In genomic region chr19:10979184-10980168, GRCm38 (mm10) we compare ENCODE assay signal across 8 mouse cellular contexts. TPM values are rescaled to one million over a fixed set of nuclear protein-coding genes. Genes with fewer than 3 reads are reported as not detected.
A peak's percentile ranks its signal among the peaks of the same experiment; 100 is the strongest.
DNase-seq lines count a peak whose midpoint lies in the region; ATAC-seq and TF ChIP-seq lines count a peak whose summit lies in the region.

No protein-coding gene starts in this region.

- intact Hi-C loops in gastrocnemius, postnatal 14 days (cut with DNase I; ENCODE audit: low total_unique reads): no loop called here

- peak; percentile 94 for DNase-seq in ZHBTc4 (ENCODE audit: low read depth, low spot score)
- DNase-seq in gastrocnemius, postnatal 14 days: peak; percentile 80
- DNase-seq in induced T-regulatory cell, adult 2 months (ENCODE audit: low read depth): peak; percentile 97
- peak; percentile 53 to 58 for DNase-seq in left cerebral cortex, adult 8-10 months (ENCODE audit: low spot score in 2 of 2)
- DNase-seq in right cerebral cortex, adult 18-20 months: peak; percentile 68
- peak; percentile 49 for DNase-seq in urinary bladder, adult 2 months (ENCODE audit: low spot score)

- no peak overlapping the region for H3K27ac ChIP-seq in cortical plate, adult 2 months (ENCODE audit: insufficient read depth, low read length)

- peak; percentile 95 for ATAC-seq in megakaryocyte, adult 5-6 weeks (ENCODE audit: poor library complexity, severe bottlenecking)

- H3K4me1 ChIP-seq in cortical plate, adult 2 months (ENCODE audit: control insufficient read depth, insufficient read depth, low read length): no peaks in the 10 kb centered on the region

- TF ChIP-seq CTCF in cortical plate, adult 2 months (IDR thresholded peaks at IDR 0.05; ENCODE audit: extremely low read depth, insufficient read depth, low read length): peak; percentile 69

- no peak for TF ChIP-seq POLR2A in cortical plate, adult 2 months (IDR thresholded peaks at IDR 0.05; ENCODE audit: extremely low read depth, insufficient read depth, low read length)

- no peak overlapping the region for H3K4me3 ChIP-seq in cortical plate, adult 2 months (ENCODE audit: insufficient read depth, low read length)

RNA-seq across cellular contexts. Expression of gene Ms4a10, which starts 5.0 kb away (rescaled TPM):
- polyA plus RNA-seq in cortical plate, adult 2 months (2012; rRNA removed): not detected in 2 replicates
- total RNA-seq in gastrocnemius, postnatal 14 days (2021): not detected
- total RNA-seq in left cerebral cortex, adult 8-10 months (2022): not detected
- not detected in 2 replicates for total RNA-seq in megakaryocyte, adult 5-6 weeks (2015)
- total RNA-seq in megakaryocyte, adult 5-6 weeks (2017): not detected in 2 replicates
- polyA plus RNA-seq in urinary bladder, adult 2 months (2012; rRNA removed): 0.06 TPM in 1 of 2 replicates, not detected in the other

RNA-seq across cellular contexts. Expression of gene Ms4a15, which starts 13.6 kb away (rescaled TPM):
- polyA plus RNA-seq in cortical plate, adult 2 months (2012; rRNA removed): not detected in 2 replicates
- total RNA-seq in gastrocnemius, postnatal 14 days (2021): not detected
- 1 to 10 TPM in 1 of 4 experiments, not detected in 3; 1.1 TPM for total RNA-seq in left cerebral cortex, adult 8-10 months (2022)
- not detected in 2 replicates for total RNA-seq in megakaryocyte, adult 5-6 weeks (2015)
- not detected in 2 replicates for total RNA-seq in megakaryocyte, adult 5-6 weeks (2017)
- polyA plus RNA-seq in urinary bladder, adult 2 months (2012; rRNA removed): not detected in 2 replicates

RNA-seq across cellular contexts. Expression of gene Ccdc86, which starts 30.4 kb away (rescaled TPM):
- polyA plus RNA-seq in cortical plate, adult 2 months (2012; rRNA removed): 5.0 and 5.5 TPM in 2 replicates
- 10 to 100 TPM; 17.7 to 25.7 TPM for total RNA-seq in gastrocnemius, postnatal 14 days (2021)
- 1 to 10 TPM; 7.2 to 8.2 (median 7.7) TPM for total RNA-seq in left cerebral cortex, adult 8-10 months (2022)
- total RNA-seq in megakaryocyte, adult 5-6 weeks (2015): 11.1 and 11.3 TPM in 2 replicates
- total RNA-seq in megakaryocyte, adult 5-6 weeks (2017): 10.8 and 16.7 TPM in 2 replicates
- 7.3 and 7.9 TPM in 2 replicates for polyA plus RNA-seq in urinary bladder, adult 2 months (2012; rRNA removed)

RNA-seq across cellular contexts. Expression of gene Ms4a18, which starts 38.4 kb away (rescaled TPM):
- not detected in 2 replicates for polyA plus RNA-seq in cortical plate, adult 2 months (2012; rRNA removed)
- total RNA-seq in gastrocnemius, postnatal 14 days (2021): not detected
- not detected for total RNA-seq in left cerebral cortex, adult 8-10 months (2022)
- total RNA-seq in megakaryocyte, adult 5-6 weeks (2015): not detected in 2 replicates
- not detected in 2 replicates for total RNA-seq in megakaryocyte, adult 5-6 weeks (2017)
- not detected in 2 replicates for polyA plus RNA-seq in urinary bladder, adult 2 months (2012; rRNA removed)

RNA-seq across cellular contexts. Expression of gene Ptgdr2, which starts 42.5 kb away (rescaled TPM):
- 0.11 and 0.21 TPM in 2 replicates for polyA plus RNA-seq in cortical plate, adult 2 months (2012; rRNA removed)
- total RNA-seq in gastrocnemius, postnatal 14 days (2021): under 1 TPM in 1 of 2 experiments, not detected in 1; 0.08 TPM
- total RNA-seq in left cerebral cortex, adult 8-10 months (2022): under 1 TPM in 2 of 4 experiments, not detected in 2; 0.17 to 0.19 TPM
- total RNA-seq in megakaryocyte, adult 5-6 weeks (2015): 0.21 TPM in 1 of 2 replicates, not detected in the other
- total RNA-seq in megakaryocyte, adult 5-6 weeks (2017): 0.07 and 0.20 TPM in 2 replicates
- 0.06 TPM in 2 replicates for polyA plus RNA-seq in urinary bladder, adult 2 months (2012; rRNA removed)
